Mouse (Mus musculus) CH12.LX (cell line): ENCODE data around the gene Csf1. TPM values are rescaled to one million over a fixed set of nuclear protein-coding genes. Genes with fewer than 3 reads are reported as not detected.
A peak's percentile ranks its signal among the peaks of the same experiment; 100 is the strongest.

Experiments used
- DNase-seq: peaks from one replicate; pipeline ENCODE4 v3.0.0-alpha.2; 2013; ENCODE audit errors: extremely low read depth
- H3K27ac ChIP-seq: 2 replicates; pipeline ENCODE4 v1.5.1; 2012; ENCODE audit warnings: low read depth, mild to moderate bottlenecking, control low read depth, moderate library complexity; ENCODE audit not compliant: insufficient read depth
- H3K27me3 ChIP-seq: replicated peaks from 2 replicates; pipeline ENCODE3; 2012; ENCODE audit warnings: inconsistent platforms
- H3K36me3 ChIP-seq, 2 experiments: replicated peaks in 1 of 2; 2 replicates each; pipeline versions ENCODE3 to v1.6.1; 2012; ENCODE audit warnings: inconsistent platforms in 1 of 2, low read length in 1 of 2, mild to moderate bottlenecking in 1 of 2, mixed read lengths in 1 of 2, moderate library complexity in 1 of 2; ENCODE audit not compliant: control insufficient read depth in 1 of 2, insufficient read depth in 1 of 2
- H3K4me1 ChIP-seq, 2 experiments: 2 replicates each; pipeline ENCODE4 v1.6.1; 2012; ENCODE audit warnings: inconsistent platforms in 1 of 2, moderate library complexity in 1 of 2; ENCODE audit not compliant: insufficient read depth in 2 of 2, control insufficient read depth in 1 of 2
- H3K4me2 ChIP-seq: 2 replicates; pipeline ENCODE4 v1.6.1; 2012; ENCODE audit warnings: low read depth, mild to moderate bottlenecking, control low read depth; ENCODE audit not compliant: poor library complexity, insufficient read depth, severe bottlenecking
- H3K4me3 ChIP-seq, 3 experiments: fragments of 150-350 bp in 1 of 3; sonication (generic) in 1 of 3; replicated peaks in 1 of 3; 2 replicates each; pipeline versions ENCODE3 to v1.5.1; 2011 to 2012; ENCODE audit warnings: low read depth in 2 of 3, low read length in 2 of 3, mild to moderate bottlenecking in 2 of 3, moderate library complexity in 2 of 3, control low read depth in 1 of 3, improper control_type of control experiment in 1 of 3, inconsistent platforms in 1 of 3, mixed read lengths in 1 of 3; ENCODE audit not compliant: poor library complexity in 1 of 3
- H3K79me2 ChIP-seq: replicated peaks from 2 replicates; pipeline ENCODE4 v1.6.1; 2012; ENCODE audit warnings: mild to moderate bottlenecking, moderate library complexity; ENCODE audit not compliant: control insufficient read depth, poor library complexity, insufficient read depth, severe bottlenecking; ENCODE audit errors: extremely low read depth
- H3K9ac ChIP-seq: 2 replicates; pipeline ENCODE4 v1.6.1; 2012; ENCODE audit warnings: low read depth, mild to moderate bottlenecking, control low read depth, moderate library complexity; ENCODE audit not compliant: insufficient read depth
- H3K9me3 ChIP-seq: replicated peaks from 2 replicates; pipeline ENCODE3; 2012; ENCODE audit warnings: low read length, inconsistent platforms, mixed read lengths
- CTCF ChIP-seq, 2 experiments: IDR thresholded peaks in 1 of 2; conservative IDR thresholded peaks in 1 of 2; 2 replicates each; pipeline ENCODE4 v1.5.1; 2011 to 2012; ENCODE audit warnings: low read depth in 2 of 2, low read length in 2 of 2, improper control_type of control experiment in 1 of 2, inconsistent platforms in 1 of 2, mild to moderate bottlenecking in 1 of 2, moderate library complexity in 1 of 2
- ELF1 ChIP-seq: IDR thresholded peaks from 2 replicates; pipeline ENCODE4 v1.6.1; 2014; ENCODE audit warnings: low read depth, mild to moderate bottlenecking, inconsistent platforms, low read length, improper control_type of control experiment
- ETS1 ChIP-seq: conservative IDR thresholded peaks from 2 replicates; pipeline ENCODE4 v1.6.1; 2012; ENCODE audit warnings: low read depth, mild to moderate bottlenecking, inconsistent platforms, low read length, improper control_type of control experiment, moderate library complexity
- IRF4 ChIP-seq: IDR thresholded peaks from 2 replicates; pipeline ENCODE4 v1.6.1; 2014; ENCODE audit warnings: low read depth, mild to moderate bottlenecking, inconsistent platforms, low read length, improper control_type of control experiment
- JUND ChIP-seq: conservative IDR thresholded peaks from 2 replicates; pipeline ENCODE4 v1.6.1; 2011; ENCODE audit warnings: low read depth, low read length, improper control_type of control experiment
- KAT2A ChIP-seq: IDR thresholded peaks from 2 replicates; pipeline ENCODE4 v1.6.1; 2012; ENCODE audit warnings: low read length, improper control_type of control experiment, inconsistent platforms; ENCODE audit not compliant: insufficient replicate concordance
- MAX ChIP-seq: IDR thresholded peaks from 2 replicates; pipeline ENCODE4 v1.6.1; 2011; ENCODE audit warnings: low read length, improper control_type of control experiment
- MAZ ChIP-seq: IDR thresholded peaks from 2 replicates; pipeline ENCODE4 v1.6.1; 2012; ENCODE audit warnings: low read depth, mild to moderate bottlenecking, inconsistent platforms, low read length, improper control_type of control experiment, moderate library complexity
- MEF2A ChIP-seq: IDR thresholded peaks from 2 replicates; pipeline ENCODE4 v1.6.1; 2014; ENCODE audit warnings: low read depth, mild to moderate bottlenecking, inconsistent platforms, low read length, improper control_type of control experiment, borderline replicate concordance
- MXI1 ChIP-seq: IDR thresholded peaks from 2 replicates; pipeline ENCODE4 v1.6.1; 2011; ENCODE audit warnings: mild to moderate bottlenecking, low read depth, low read length, improper control_type of control experiment
- MYC ChIP-seq: IDR thresholded peaks from 2 replicates; pipeline ENCODE4 v1.6.1; 2011; ENCODE audit warnings: low read depth, mild to moderate bottlenecking, improper control_type of control experiment, low read length
- NELFE ChIP-seq: IDR thresholded peaks from 2 replicates; pipeline ENCODE4 v1.6.1; 2011; ENCODE audit warnings: low read depth, low read length, improper control_type of control experiment
- NRF1 ChIP-seq: IDR thresholded peaks from 2 replicates; pipeline ENCODE4 v1.6.1; 2014; ENCODE audit warnings: low read depth, mild to moderate bottlenecking, inconsistent platforms, low read length, improper control_type of control experiment, moderate library complexity
- PAX5 ChIP-seq: IDR thresholded peaks from 2 replicates; pipeline ENCODE4 v1.6.1; 2012; ENCODE audit warnings: low read length, inconsistent platforms, mixed read lengths
- POLR2A ChIP-seq: IDR thresholded peaks from 2 replicates; pipeline ENCODE4 v1.6.1; 2011; ENCODE audit warnings: low read depth, mild to moderate bottlenecking, improper control_type of control experiment, low read length
- POLR2AphosphoS2 ChIP-seq: IDR thresholded peaks from 2 replicates; pipeline ENCODE4 v1.6.1; 2011; ENCODE audit warnings: low read depth, low read length, improper control_type of control experiment
- RCOR1 ChIP-seq: conservative IDR thresholded peaks from 2 replicates; pipeline ENCODE4 v1.6.1; 2012; ENCODE audit warnings: low read depth, mild to moderate bottlenecking, inconsistent platforms, low read length, improper control_type of control experiment
- SIN3A ChIP-seq: IDR thresholded peaks from 2 replicates; pipeline ENCODE4 v1.6.1; 2012; ENCODE audit warnings: low read length, improper control_type of control experiment, inconsistent platforms
- TCF12 ChIP-seq: IDR thresholded peaks from 2 replicates; pipeline ENCODE4 v1.6.1; 2014; ENCODE audit warnings: low read depth, mild to moderate bottlenecking, inconsistent platforms, low read length, improper control_type of control experiment
- UBTF ChIP-seq: IDR thresholded peaks from 2 replicates; pipeline ENCODE4 v1.6.1; 2012; ENCODE audit warnings: low read depth, mild to moderate bottlenecking, inconsistent platforms, low read length, improper control_type of control experiment, moderate library complexity
- USF2 ChIP-seq: conservative IDR thresholded peaks from 2 replicates; pipeline ENCODE4 v1.6.1; 2011; ENCODE audit warnings: low read depth, low read length, improper control_type of control experiment
- ZC3H11A ChIP-seq: IDR thresholded peaks from 2 replicates; pipeline ENCODE4 v1.6.1; 2012; ENCODE audit warnings: low read depth, mild to moderate bottlenecking, inconsistent platforms, low read length, improper control_type of control experiment
- ZKSCAN1 ChIP-seq: IDR thresholded peaks from 2 replicates; pipeline ENCODE4 v1.6.1; 2012; ENCODE audit warnings: low read depth, inconsistent platforms, low read length, improper control_type of control experiment, borderline replicate concordance
- ZMIZ1 ChIP-seq: IDR thresholded peaks from 2 replicates; pipeline ENCODE4 v1.6.1; 2012; ENCODE audit warnings: low read depth, mild to moderate bottlenecking, inconsistent platforms, low read length, improper control_type of control experiment
- ZNF384 ChIP-seq: IDR thresholded peaks from 2 replicates; pipeline ENCODE4 v1.6.1; 2012; ENCODE audit warnings: low read depth, low read length, improper control_type of control experiment, inconsistent platforms
- dilution Hi-C: fragments of 300-500 bp; cut with MboI; formaldehyde crosslinking; loops from 2 replicates; pipeline ENCODE4 v1.14.3; 2020; ENCODE audit warnings: low sequenced_read_pairs; ENCODE audit not compliant: extremely low pct_unique_long_range_greater_than_20kb, extremely low pct_ligation_motif_present
- in situ Hi-C: fragments of 300-500 bp; cut with MboI; formaldehyde crosslinking; loops from 3 replicates; pipeline ENCODE4 v1.14.3; 2019; ENCODE audit warnings: low sequenced_read_pairs, low pct_ligation_motif_present, low pct_unique_long_range_greater_than_20kb, mixed read lengths
- polyA plus RNA-seq: library from polyadenylated mRNA; unstranded; fragments of >175 nt; gene quantifications from 2 replicates; pipeline ENCODE4 v1.2.1, GENCODE M21; 2012; ENCODE audit warnings: low read depth; ENCODE audit not compliant: insufficient read length
- total RNA-seq, 2 experiments: library from RNA; depleted of rRNA; stranded (reverse); fragments of 300-350 nt in 1 of 2; fragments of >200 nt in 1 of 2; gene quantifications; 2 replicates each; pipeline ENCODE4 v1.2.3; 2012 to 2014

Gene Csf1
- total and polyA plus RNA-seq, 3 experiments, result 2.5 to 17.4 (median 2.9) TPM

GRCm38 (mm10) chr3:107759929-107760581, at the start of gene Csf1 (continued):
- TF ChIP-seq TCF12, result peak; percentile 41; the same call in 1 of the 2 replicates
- TF ChIP-seq, all 38 proteins: peak for 21

- Histone ChIP-seq H3K27ac (no peak overlapping the region), H3K4me3 (no peak overlapping the region), H3K9ac (no peak overlapping the region), H3K9me3 (no peaks in the 10 kb centered on the region), H3K4me2 (no peak overlapping the region), H3K4me1 (peaks cover 2 to 6% of the 10 kb centered on the region in 2 experiments; a peak in 3 of 4 replicates), H3K36me3 (no peaks in the 10 kb centered on the region), H3K79me2 (no peaks in the 10 kb centered on the region), H3K27me3 (no peaks in the 10 kb centered on the region)
- no peak for DNase-seq
- dilution Hi-C loops, result no loop called here
- TF ChIP-seq IRF4 (no peak), NRF1 (no peak), ZMIZ1 (no peak), RCOR1 (no peak), USF2 (no peak), JUND (no peak), UBTF (no peak), PAX5 (no peak), MXI1 (no peak)
- TF ChIP-seq, all 38 proteins: peak for 0
- in situ Hi-C loops, result no loop called here
Observed at GRCm38 (mm10) chr3:107808013-107808750, 47.9 kb upstream of the Csf1 start.

GRCm38 (mm10) chr3:107807386-107807974, 47.2 kb upstream of the Csf1 start:
- Histone ChIP-seq H3K27me3 (no peaks in the 10 kb centered on the region), H3K79me2 (no peaks in the 10 kb centered on the region), H3K27ac (no peak overlapping the region), H3K9me3 (no peaks in the 10 kb centered on the region), H3K36me3 (no peaks in the 10 kb centered on the region), H3K4me3 (no peak overlapping the region), H3K4me1 (peaks cover 2 to 6% of the 10 kb centered on the region in 2 experiments; a peak in 3 of 4 replicates), H3K9ac (no peak overlapping the region), H3K4me2 (no peak overlapping the region)
- TF ChIP-seq MEF2A (no peak), KAT2A (no peak), POLR2AphosphoS2 (no peak), MYC (no peak), POLR2A (no peak), MAZ (no peak), ETS1 (no peak), ZC3H11A (no peak), MXI1 (no peak), MAX (no peak), TCF12 (no peak), ZNF384 (no peak), ZKSCAN1 (no peak), USF2 (no peak), ELF1 (no peak), CTCF (conservative IDR thresholded peaks at IDR 0.05 in 1 of 2, IDR thresholded peaks at IDR 0.05 in 1 of 2; ENCODE audit: low read depth in 2 of 2, low read length in 2 of 2) (no peak), NELFE (no peak), SIN3A (no peak)
- dilution Hi-C loops (no loop called here), in situ Hi-C loops (no loop called here)
- DNase-seq, result no peak
